Mouse (Mus musculus) neutrophil, adult 5-6 weeks (primary cell): ENCODE data around the gene Cd22. TPM values are rescaled to one million over a fixed set of nuclear protein-coding genes. Genes with fewer than 3 reads are reported as not detected.
"Not testable (repeated sequence)": the region's sequence is repeated elsewhere in the genome, so short reads cannot be mapped to it uniquely, and the experiment has no call there.

ENCODE experiments used
- ATAC-seq: fragments of 151-379, 151-347 bp; 2 replicates; pipeline ENCODE4 v1.8.0; 2017; ENCODE audit warnings: mild to moderate bottlenecking, moderate TSS enrichment; ENCODE audit not compliant: insufficient number of reproducible peaks, poor library complexity, low FRiP score, severe bottlenecking; ENCODE audit errors: extremely low read depth
- total RNA-seq: library from RNA; stranded (forward); fragments of 200-1000 nt; gene quantifications from 2 replicates; pipeline ENCODE4 v1.2.3, GENCODE M21; 2017

Gene Cd22
- total RNA-seq, 1 experiment from 2014 or later, result 656 TPM

GRCm38 (mm10) chr7:30828871-30829270 lies 51.3 kb downstream of the Cd22 start:
- not testable (repeated sequence) for ATAC-seq

GRCm38 (mm10) chr7:30826660-30827059 lies 53.5 kb downstream of the Cd22 start:
- ATAC-seq, result no peak

GRCm38 (mm10) chr7:30824306-30824705 lies 55.8 kb downstream of the Cd22 start:
- ATAC-seq, result no peak

GRCm38 (mm10) chr7:30823675-30824074 lies 56.5 kb downstream of the Cd22 start, which contains the start of gene Ffar2:
TSS of gene Ffar2 (minus strand) at chr7:30823775.
- ATAC-seq, result no peak

GRCm38 (mm10) chr7:30821532-30821931 lies 58.6 kb downstream of the Cd22 start:
- no peak for ATAC-seq

- ATAC-seq, result no peak
These were observed 59.2 kb downstream of the Cd22 start for GRCm38 (mm10) chr7:30820854-30821445.

GRCm38 (mm10) chr7:30820131-30820530 lies 60.0 kb downstream of the Cd22 start:
- peak; percentile 16; the same call in 1 of the 2 replicates for ATAC-seq

Other genes starting within 250 kb of the Cd22 start
- not detected in 2 replicates for gene Etv2, start 244.5 kb downstream of the Cd22 start, total RNA-seq
- 60.7 and 77.3 TPM in 2 replicates for gene Rbm42, start 230.0 kb downstream of the Cd22 start, total RNA-seq
- gene Haus5, start 215.3 kb downstream of the Cd22 start, total RNA-seq, result 22.8 and 29.9 TPM in 2 replicates
- not detected in 2 replicates for gene Pmis2, start 208.7 kb downstream of the Cd22 start, total RNA-seq
- gene 2200002J24Rik, start 181.4 kb downstream of the Cd22 start, total RNA-seq, result not detected in 2 replicates
- gene Atp4a, start 168.1 kb downstream of the Cd22 start, total RNA-seq, result 0.58 TPM in 1 of 2 replicates, not detected in the other
- gene Tmem147, start 150.8 kb downstream of the Cd22 start, total RNA-seq, result 8.3 and 15.1 TPM in 2 replicates
- gene Gapdhs, start 136.7 kb downstream of the Cd22 start, total RNA-seq, result not detected in 2 replicates
- gene Sbsn, start 128.9 kb downstream of the Cd22 start, total RNA-seq, result 2.0 and 5.8 TPM in 2 replicates
- not detected in 2 replicates for gene Dmkn, start 116.6 kb downstream of the Cd22 start, total RNA-seq
- not detected in 2 replicates for gene Krtdap, start 92.4 kb downstream of the Cd22 start, total RNA-seq
- 0.35 and 0.37 TPM in 2 replicates for gene Ffar2, start 56.6 kb downstream of the Cd22 start, total RNA-seq
- 0.70 and 0.98 TPM in 2 replicates for gene Ffar3, start 24.2 kb downstream of the Cd22 start, total RNA-seq
- gene Ffar1, start 18.8 kb downstream of the Cd22 start, total RNA-seq, result 25.6 and 25.8 TPM in 2 replicates
- gene Mag, start 34.5 kb upstream of the Cd22 start, total RNA-seq, result 0.49 and 0.70 TPM in 2 replicates
- gene Hamp2, start 44.3 kb upstream of the Cd22 start, total RNA-seq, result not detected in 2 replicates
- gene Hamp, start 63.7 kb upstream of the Cd22 start, total RNA-seq, result not detected in 2 replicates
- gene Usf2, start 76.5 kb upstream of the Cd22 start, total RNA-seq, result 178 and 186 TPM in 2 replicates
- gene Lsr, start 93.1 kb upstream of the Cd22 start, total RNA-seq, result 1.4 and 1.5 TPM in 2 replicates
- 0.86 and 1.4 TPM in 2 replicates for gene Fam187b, start 93.4 kb upstream of the Cd22 start, total RNA-seq
- 1,836 and 1,901 TPM in 2 replicates for gene Fxyd5, start 162.1 kb upstream of the Cd22 start, total RNA-seq
- 0.86 and 2.0 TPM in 2 replicates for gene Fxyd7, start 171.1 kb upstream of the Cd22 start, total RNA-seq
- not detected in 2 replicates for gene Fxyd1, start 176.9 kb upstream of the Cd22 start, total RNA-seq
- 0.12 and 1.1 TPM in 2 replicates for gene Lgi4, start 179.0 kb upstream of the Cd22 start, total RNA-seq
- not detected in 2 replicates for gene Fxyd3, start 196.4 kb upstream of the Cd22 start, total RNA-seq
- gene Hpn, start 234.9 kb upstream of the Cd22 start, total RNA-seq, result 1.2 TPM in 1 of 2 replicates, not detected in the other
- gene Scn1b, start 246.7 kb upstream of the Cd22 start, total RNA-seq, result 2.0 TPM in 1 of 2 replicates, not detected in the other